Mouse (Mus musculus) forebrain, embryonic 12.5 days (tissue): ENCODE measurements around the gene Spry2. TPM values are rescaled to one million over a fixed set of nuclear protein-coding genes. Genes with fewer than 3 reads are reported as not detected.
A peak's percentile ranks its signal among the peaks of the same experiment; 100 is the strongest.

ENCODE experiments used
- ATAC-seq: fragments of 200-750 bp; cut with Nextera tagmentation; 2 replicates; pipeline ENCODE4 v1.8.0; 2017; ENCODE audit warnings: moderate TSS enrichment; ENCODE audit not compliant: low FRiP score
- H3K27ac ChIP-seq: fragments of 300-500 bp; sonication (generic); 2 replicates; pipeline ENCODE4 v1.5.1; 2016; ENCODE audit warnings: mild to moderate bottlenecking
- H3K27me3 ChIP-seq: fragments of 300-500 bp; sonication (generic); 2 replicates; pipeline ENCODE4 v1.6.1; 2016; ENCODE audit warnings: mild to moderate bottlenecking
- H3K36me3 ChIP-seq: fragments of 300-500 bp; sonication (generic); replicated peaks from 2 replicates; pipeline ENCODE4 v1.6.1; 2016; ENCODE audit warnings: mild to moderate bottlenecking
- H3K4me1 ChIP-seq: fragments of 300-500 bp; sonication (generic); 2 replicates; pipeline ENCODE4 v1.6.1; 2016
- H3K4me2 ChIP-seq: fragments of 300-500 bp; sonication (generic); 2 replicates; pipeline ENCODE4 v1.6.1; 2016; ENCODE audit warnings: mild to moderate bottlenecking, moderate library complexity
- H3K4me3 ChIP-seq: fragments of 300-500 bp; sonication (generic); replicated peaks from 2 replicates; pipeline ENCODE4 v1.5.1; 2016; ENCODE audit warnings: mild to moderate bottlenecking
- H3K9ac ChIP-seq: fragments of 300-500 bp; sonication (generic); 2 replicates; pipeline ENCODE4 v1.6.1; 2016; ENCODE audit warnings: mild to moderate bottlenecking
- H3K9me3 ChIP-seq: fragments of 300-500 bp; sonication (generic); 2 replicates; pipeline ENCODE4 v1.6.1; 2016
- WGBS: fragments of 180-500 bp; shearing (Covaris S2); methylation state at CpG from one replicate; pipeline ENCODE4 v1.1.7; 2016; 5-methylcytosine and 5-hydroxymethylcytosine counted together
- polyA plus RNA-seq: library from polyadenylated mRNA; unstranded; fragments of >200 nt; fragmentation: Nextera tagmentation; extraction: Ambion mirVana; gene quantifications from 2 replicates; pipeline ENCODE4 v1.2.1, GENCODE M21; 2016

The Spry2 gene
- polyA plus RNA-seq, 1 experiment from 2014 or later, result 10.0 TPM

DNA sequence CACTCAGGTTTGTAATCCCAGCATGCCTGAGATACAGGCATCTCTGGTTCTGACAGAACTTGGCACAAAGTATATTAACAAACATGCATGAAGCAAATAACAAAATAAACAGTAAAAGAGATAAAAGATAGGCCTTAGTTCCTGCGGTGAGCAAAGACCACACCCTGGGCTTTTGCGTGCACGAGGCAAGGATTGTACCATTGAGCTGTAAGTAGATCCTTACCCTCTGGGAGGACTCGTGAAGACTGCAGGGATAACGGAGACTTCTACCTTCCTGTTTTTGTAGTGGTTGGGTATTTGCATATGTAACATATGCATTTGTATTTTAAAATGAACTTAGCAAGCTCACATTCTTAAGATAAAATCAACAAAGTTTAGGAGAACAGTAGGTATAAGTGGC lies 37.7 kb downstream of the Spry2 start:
- H3K27me3 ChIP-seq, result peaks cover 5% of the 10 kb centered on the region; the same call in 1 of the 2 replicates
- H3K9me3 ChIP-seq, result no peaks in the 10 kb centered on the region; the same call in 1 of the 2 replicates
- no peak overlapping the region for H3K9ac ChIP-seq
- no peak for ATAC-seq
- WGBS, result 18% methylated on average over 5 of the region's 5 CpGs
- no peak overlapping the region for H3K4me2 ChIP-seq
- H3K27ac ChIP-seq, result no peak overlapping the region
- no peak overlapping the region for H3K4me3 ChIP-seq
- H3K36me3 ChIP-seq, result no peaks in the 10 kb centered on the region
- H3K4me1 ChIP-seq, result no peaks in the 10 kb centered on the region

GRCm38 (mm10) chr14:105851359-105852067 lies 45.1 kb downstream of the Spry2 start:
- Histone ChIP-seq H3K27ac (peak overlapping the region; percentile 75), H3K4me3 (no peak overlapping the region), H3K36me3 (no peaks in the 10 kb centered on the region), H3K4me1 (peaks cover 9% of the 10 kb centered on the region), H3K4me2 (peak overlapping the region; percentile 30), H3K27me3 (no peaks in the 10 kb centered on the region), H3K9ac (no peak overlapping the region), H3K9me3 (no peaks in the 10 kb centered on the region)
- peak; percentile 90 for ATAC-seq
- 5% methylated on average over 7 of the region's 7 CpGs for WGBS

Other genes with a start within 250 kb of the Spry2 start
- gene Trim52, start 209.4 kb upstream of the Spry2 start, polyA plus RNA-seq, result not detected in 2 replicates